Mouse (Mus musculus) hindbrain, postnatal 0 days (tissue): Measurements from ENCODE around the gene Zeb2. TPM values are rescaled to one million over a fixed set of nuclear protein-coding genes. Genes with fewer than 3 reads are reported as not detected.

Source experiments
- ATAC-seq: fragments of 200-750 bp; cut with Nextera tagmentation; 2 replicates; pipeline ENCODE4 v1.8.0; 2017; ENCODE audit warnings: mild to moderate bottlenecking, moderate TSS enrichment, moderate library complexity
- DNase-seq: peaks from one replicate; pipeline ENCODE4 v3.0.0-alpha.2; 2015; ENCODE audit warnings: low spot score
- H3K27ac ChIP-seq: fragments of 300-500 bp; sonication (generic); 2 replicates; pipeline ENCODE4 v1.5.1; 2014; ENCODE audit warnings: mild to moderate bottlenecking
- H3K27me3 ChIP-seq: fragments of 300-500 bp; sonication (generic); 2 replicates; pipeline ENCODE4 v1.6.1; 2014; ENCODE audit warnings: low read length, mixed read lengths; ENCODE audit not compliant: insufficient read depth
- H3K36me3 ChIP-seq: fragments of 300-500 bp; sonication (generic); 2 replicates; pipeline ENCODE4 v1.6.1; 2014; ENCODE audit warnings: low read length, mixed read lengths; ENCODE audit not compliant: insufficient read depth
- H3K4me1 ChIP-seq: fragments of 300-500 bp; sonication (generic); 2 replicates; pipeline ENCODE4 v1.6.1; 2014; ENCODE audit warnings: antibody characterized with exemption, low read length, mixed read lengths; ENCODE audit not compliant: insufficient read depth
- H3K4me2 ChIP-seq: fragments of 300-500 bp; sonication (generic); 2 replicates; pipeline ENCODE4 v1.6.1; 2014; ENCODE audit warnings: low read depth, mild to moderate bottlenecking, low read length, moderate library complexity, mixed read lengths
- H3K4me3 ChIP-seq: fragments of 300-500 bp; sonication (generic); 2 replicates; pipeline ENCODE4 v1.5.1; 2014; ENCODE audit warnings: low read length
- H3K9ac ChIP-seq: fragments of 300-500 bp; sonication (generic); replicated peaks from 2 replicates; pipeline ENCODE4 v1.6.1; 2014; ENCODE audit warnings: mild to moderate bottlenecking, low read length, moderate library complexity, mixed read lengths
- H3K9me3 ChIP-seq: fragments of 300-500 bp; sonication (generic); 2 replicates; pipeline ENCODE4 v1.6.1; 2016; ENCODE audit warnings: low read length, mixed read lengths
- CTCF ChIP-seq: IDR thresholded peaks from 2 replicates; pipeline ENCODE4 v1.5.1; 2016; ENCODE audit warnings: antibody characterized with exemption, control low read depth, low read depth
- WGBS: fragments of 180-500 bp; shearing (Covaris S2); extraction: QIAGEN DNeasy Blood & Tissue Kit; methylation state at CpG from one replicate; pipeline ENCODE4 v1.1.7; 2014; 5-methylcytosine and 5-hydroxymethylcytosine counted together
- polyA plus RNA-seq: library from polyadenylated mRNA; unstranded; fragments of >200 nt; fragmentation: Nextera tagmentation; extraction: Ambion mirVana; gene quantifications from 2 replicates; pipeline ENCODE4 v1.2.1, GENCODE M21; 2015
- total RNA-seq: library from RNA; depleted of rRNA; stranded (reverse); fragments of >200 nt; gene quantifications from 2 replicates; pipeline ENCODE4 v1.2.3, GENCODE M21; 2014

The Zeb2 gene
- total and polyA plus RNA-seq, 2 experiments from 2014 or later, result 21.4 to 52.0 TPM

GRCm38 (mm10) chr2:45118121-45118520, 926 bp upstream of the Zeb2 start:
- 51% methylated on average over 3 of the region's 3 CpGs for WGBS
- no peak for ATAC-seq
- H3K4me2 ChIP-seq, result no peak overlapping the region
- H3K4me3 ChIP-seq, result no peak overlapping the region
- H3K27me3 ChIP-seq, result no peaks in the 10 kb centered on the region
- no peaks in the 10 kb centered on the region for H3K4me1 ChIP-seq
- no peak for TF ChIP-seq CTCF
- no peak overlapping the region for H3K27ac ChIP-seq
- no peaks in the 10 kb centered on the region for H3K9me3 ChIP-seq
- H3K36me3 ChIP-seq, result no peaks in the 10 kb centered on the region
- DNase-seq, result no peak
- H3K9ac ChIP-seq, result no peak overlapping the region

DNA sequence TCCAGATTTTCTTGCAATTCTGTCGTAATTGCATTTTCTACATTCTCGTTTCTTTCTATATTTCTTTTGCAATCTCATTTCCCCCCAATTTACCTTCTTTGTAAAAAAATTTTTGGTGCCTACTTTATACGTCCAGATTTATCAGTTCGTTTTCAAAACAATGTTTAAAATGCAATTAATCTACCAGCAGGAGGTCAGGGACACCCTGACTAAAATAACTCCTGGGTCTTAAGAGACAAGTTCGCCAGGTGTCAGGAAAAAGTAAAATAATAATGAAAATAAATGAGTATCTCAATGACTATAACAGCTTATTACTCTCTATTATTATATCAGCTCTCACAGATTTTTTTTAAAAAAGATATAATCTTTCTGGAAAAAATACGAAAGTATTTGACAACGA, 397 bp upstream of the Zeb2 start:
- 22% methylated on average over 7 of the region's 7 CpGs for WGBS
- H3K9me3 ChIP-seq, result no peaks in the 10 kb centered on the region
- peak overlapping the region; percentile 73 for H3K4me2 ChIP-seq
- H3K4me3 ChIP-seq, result peak overlapping the region; percentile 55
- no peaks in the 10 kb centered on the region for H3K36me3 ChIP-seq
- H3K9ac ChIP-seq, result peak overlapping the region; percentile 44
- ATAC-seq (no peak), DNase-seq (no peak)
- H3K4me1 ChIP-seq, result no peaks in the 10 kb centered on the region
- peak overlapping the region; percentile 76; the same call in 1 of the 2 replicates for H3K27ac ChIP-seq
- TF ChIP-seq CTCF, result no peak
- H3K27me3 ChIP-seq, result no peaks in the 10 kb centered on the region

DNA sequence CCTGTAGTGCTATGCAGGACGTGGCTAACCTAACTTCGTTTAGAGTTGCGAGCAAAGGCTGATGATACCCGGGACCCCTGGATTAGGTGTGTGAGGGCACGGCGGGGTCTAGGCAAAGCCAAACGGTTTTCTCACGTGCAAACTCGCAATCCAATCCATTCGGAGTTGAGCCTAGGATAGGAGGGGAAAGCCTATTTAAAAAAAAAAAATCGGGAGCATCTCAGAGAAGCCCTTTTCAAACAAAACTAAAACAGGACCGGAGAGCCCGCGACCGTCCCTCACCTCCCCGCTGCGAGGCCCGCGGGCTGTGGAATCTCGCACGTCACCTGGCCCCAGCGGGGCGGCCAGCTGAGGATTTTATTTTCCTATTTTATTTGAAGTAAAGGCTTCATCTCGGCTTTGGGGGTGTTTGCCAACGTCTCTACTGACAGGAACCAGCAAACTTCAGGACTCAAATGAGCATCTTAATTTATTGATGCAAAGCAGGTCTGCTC, 617 bp downstream of the Zeb2 start:
- Histone ChIP-seq H3K4me1 (no peaks in the 10 kb centered on the region), H3K9ac (peak overlapping the region; percentile 44), H3K9me3 (no peaks in the 10 kb centered on the region), H3K4me2 (peak overlapping the region; percentile 73), H3K36me3 (no peaks in the 10 kb centered on the region), H3K27me3 (no peaks in the 10 kb centered on the region), H3K4me3 (peak overlapping the region; percentile 55), H3K27ac (peak overlapping the region; percentile 76)
- peak; percentile 25 for DNase-seq
- no peak for TF ChIP-seq CTCF
- peak; percentile 14; the same call in 1 of the 2 replicates for ATAC-seq
- under 1% methylated on average over 25 of the region's 25 CpGs for WGBS

DNA sequence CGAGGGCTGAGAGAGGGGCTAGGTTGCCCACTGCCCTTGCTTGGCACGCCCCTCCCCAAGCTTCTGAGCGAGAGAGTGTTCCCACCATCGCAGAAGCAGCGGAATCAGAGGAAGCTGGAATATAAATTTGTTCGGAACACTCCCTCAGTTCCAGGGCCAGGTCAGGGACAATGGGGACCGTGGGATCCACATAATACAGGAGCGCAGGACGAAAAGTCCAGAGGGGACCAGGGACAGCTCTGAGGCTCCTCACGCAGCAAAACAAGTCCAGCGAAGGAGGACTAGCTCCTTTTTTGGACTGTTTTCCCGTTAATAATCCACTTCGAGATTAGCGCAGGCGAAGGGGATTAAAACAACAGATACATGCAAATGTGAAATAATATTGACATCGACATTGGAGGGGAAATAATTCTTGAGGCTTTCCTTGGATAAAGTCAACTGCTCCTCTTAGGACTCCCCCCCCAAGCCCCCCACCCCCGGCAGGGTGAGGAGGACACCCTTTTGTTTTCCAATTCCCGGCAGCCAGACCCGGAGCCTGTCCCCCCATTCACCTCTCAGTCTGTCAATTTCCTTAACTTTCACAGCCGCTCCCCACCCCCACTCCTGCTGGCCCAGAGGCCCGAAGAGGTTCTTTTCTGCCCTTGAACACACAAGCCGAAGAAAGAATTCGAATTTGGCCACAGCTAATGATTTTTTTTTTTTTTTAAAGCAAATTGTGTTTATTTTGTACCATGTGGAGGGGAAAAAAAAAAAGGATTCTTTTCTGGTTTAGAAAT, 1.3 kb downstream of the Zeb2 start:
- Histone ChIP-seq H3K36me3 (no peaks in the 10 kb centered on the region), H3K4me2 (peak overlapping the region; percentile 73), H3K9ac (peak overlapping the region; percentile 44), H3K4me3 (peak overlapping the region; percentile 55), H3K4me1 (no peaks in the 10 kb centered on the region), H3K27ac (peak overlapping the region; percentile 76), H3K27me3 (no peaks in the 10 kb centered on the region), H3K9me3 (no peaks in the 10 kb centered on the region)
- DNase-seq, result peak; percentile 59
- WGBS, result 2% methylated on average over 23 of the region's 23 CpGs
- no peak; the same call in 1 of the 2 replicates for ATAC-seq
- no peak for TF ChIP-seq CTCF

- WGBS, result 12% methylated on average over 6 of the region's 6 CpGs
- peak overlapping the region; percentile 55 for H3K4me3 ChIP-seq
- DNase-seq (no peak), ATAC-seq (no peak)
- H3K9ac ChIP-seq, result peak overlapping the region; percentile 44; the same call in 1 of the 2 replicates
- H3K36me3 ChIP-seq, result no peaks in the 10 kb centered on the region
- H3K27me3 ChIP-seq, result no peaks in the 10 kb centered on the region
- peak overlapping the region; percentile 73 for H3K4me2 ChIP-seq
- no peaks in the 10 kb centered on the region for H3K4me1 ChIP-seq
- no peak for TF ChIP-seq CTCF
- H3K27ac ChIP-seq, result peak overlapping the region; percentile 76; the same call in 1 of the 2 replicates
- no peaks in the 10 kb centered on the region for H3K9me3 ChIP-seq
Measured at GRCm38 (mm10) chr2:45115211-45115610, 2.0 kb downstream of the Zeb2 start.

DNA sequence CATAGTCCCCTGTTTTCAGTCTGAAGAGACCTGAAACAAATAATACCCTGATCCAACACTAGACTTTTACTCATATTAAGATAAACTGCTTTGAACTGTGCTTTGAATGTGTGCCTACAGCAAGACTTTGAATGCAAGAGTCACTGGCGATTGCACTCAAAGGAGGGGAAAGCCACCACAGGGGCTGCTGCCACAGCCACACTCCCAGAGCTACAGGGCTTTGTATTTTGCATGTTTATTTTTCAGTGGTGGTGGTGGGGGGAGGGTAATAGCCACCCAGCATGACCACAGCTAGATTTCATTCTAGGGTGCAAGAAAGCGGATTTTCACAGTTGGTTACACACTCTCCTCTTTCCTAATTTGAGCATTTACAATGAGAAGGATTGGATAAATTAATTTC, 2.6 kb downstream of the Zeb2 start:
- 25% methylated on average over 2 of the region's 2 CpGs for WGBS
- TF ChIP-seq CTCF, result no peak
- no peaks in the 10 kb centered on the region for H3K9me3 ChIP-seq
- peak overlapping the region; percentile 1; the same call in 1 of the 2 replicates for H3K27ac ChIP-seq
- ATAC-seq (no peak), DNase-seq (peak; percentile 34)
- 0 out of 2 replicates have a peak overlapping the region, but pooled peaks have one; percentile 55 for H3K4me3 ChIP-seq
- no peaks in the 10 kb centered on the region for H3K4me1 ChIP-seq
- H3K9ac ChIP-seq, result no peak overlapping the region
- no peaks in the 10 kb centered on the region for H3K27me3 ChIP-seq
- H3K4me2 ChIP-seq, result peak overlapping the region; percentile 73
- H3K36me3 ChIP-seq, result no peaks in the 10 kb centered on the region

- Histone ChIP-seq H3K4me3 (no peak overlapping the region; the same call in 1 of the 2 replicates), H3K27me3 (no peaks in the 10 kb centered on the region), H3K9me3 (no peaks in the 10 kb centered on the region), H3K36me3 (no peaks in the 10 kb centered on the region), H3K27ac (no peak overlapping the region), H3K4me1 (no peaks in the 10 kb centered on the region), H3K4me2 (peak overlapping the region; percentile 76), H3K9ac (no peak overlapping the region)
- no peak for ATAC-seq
- TF ChIP-seq CTCF, result no peak
- 26% methylated on average over 3 of the region's 3 CpGs for WGBS
- no peak for DNase-seq
Measured at GRCm38 (mm10) chr2:45113912-45114311, 3.3 kb downstream of the Zeb2 start.
